Mouse (Mus musculus): ENCODE results near the gene Mlph.

The Mlph gene

DNA sequence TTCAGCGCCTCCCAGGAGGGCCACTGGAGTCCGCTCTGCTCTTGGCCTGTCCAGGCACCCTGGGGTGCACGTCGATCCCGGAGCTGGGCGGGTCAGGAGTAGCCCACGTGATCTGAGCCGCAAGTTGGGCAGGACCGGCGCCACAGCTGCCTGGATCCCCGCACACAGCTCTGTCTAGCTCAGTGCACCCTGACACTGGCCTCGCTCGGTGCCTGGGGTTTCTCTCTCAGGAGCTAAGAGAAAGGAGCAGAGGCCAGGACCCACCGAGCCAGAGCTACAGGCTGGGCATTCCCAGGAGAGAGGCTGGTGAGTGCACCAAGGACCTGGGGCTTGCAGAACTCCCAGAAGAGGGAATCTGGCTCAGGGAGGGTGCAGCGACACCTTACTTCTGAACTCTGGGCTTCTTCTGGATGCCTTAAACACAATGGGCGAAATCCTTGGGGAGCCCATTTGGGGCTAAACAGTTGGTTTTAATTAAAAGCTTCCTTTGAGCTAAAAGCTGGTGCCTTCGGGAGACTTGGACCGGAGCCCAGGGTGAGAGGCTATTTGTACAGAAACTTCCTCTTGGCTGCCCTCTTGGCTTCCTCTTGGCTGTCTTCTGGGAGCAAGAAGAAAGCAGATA is at the start of gene Mlph:
TSS of gene Mlph (plus strand) at position 138 of the 622 bp plus-strand sequence.
- DNase-seq (ENCODE audit: low spot score) = peak; percentile 43

DNA sequence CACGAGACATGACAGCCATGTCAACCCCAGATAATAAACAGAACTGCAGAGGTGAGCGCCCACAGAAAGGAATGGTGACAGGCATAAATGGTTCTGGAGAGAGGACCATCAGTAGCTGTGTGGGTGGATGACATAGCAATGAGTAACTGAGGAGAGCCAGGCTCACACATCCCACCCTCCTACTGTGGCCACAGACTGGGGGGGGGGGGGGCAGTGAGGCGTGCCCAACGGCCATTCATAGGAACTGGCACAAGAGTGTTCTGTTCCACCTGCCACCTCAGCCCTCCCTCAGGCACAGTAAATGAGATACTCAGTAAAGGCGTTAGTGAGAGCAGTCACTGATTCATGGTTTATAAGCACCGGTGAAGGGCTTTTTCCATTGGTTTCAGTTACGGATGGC is 48.2 kb upstream of the Mlph start:
- DNase-seq (ENCODE audit: low spot score) = no peak

DNA sequence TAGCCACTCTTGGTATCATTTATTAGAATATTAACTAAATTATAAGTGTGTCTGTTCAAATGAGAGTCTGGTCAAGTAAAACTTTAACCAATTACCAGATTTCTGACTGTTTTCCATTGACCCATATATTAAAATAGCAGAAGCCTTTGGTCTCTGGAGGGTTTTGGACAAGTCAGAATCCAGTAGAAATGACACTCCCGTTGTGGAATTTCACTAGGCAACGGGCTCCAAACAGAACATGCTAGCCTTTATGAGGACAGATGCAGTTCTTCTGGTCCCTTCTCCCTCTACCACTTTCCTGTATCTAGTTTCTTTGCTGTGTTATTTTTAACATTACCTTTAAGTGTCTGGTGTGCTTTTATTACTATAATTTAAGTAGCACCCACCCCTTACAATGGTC is 44.3 kb upstream of the Mlph start:
- no peak for DNase-seq (ENCODE audit: low spot score)

DNA sequence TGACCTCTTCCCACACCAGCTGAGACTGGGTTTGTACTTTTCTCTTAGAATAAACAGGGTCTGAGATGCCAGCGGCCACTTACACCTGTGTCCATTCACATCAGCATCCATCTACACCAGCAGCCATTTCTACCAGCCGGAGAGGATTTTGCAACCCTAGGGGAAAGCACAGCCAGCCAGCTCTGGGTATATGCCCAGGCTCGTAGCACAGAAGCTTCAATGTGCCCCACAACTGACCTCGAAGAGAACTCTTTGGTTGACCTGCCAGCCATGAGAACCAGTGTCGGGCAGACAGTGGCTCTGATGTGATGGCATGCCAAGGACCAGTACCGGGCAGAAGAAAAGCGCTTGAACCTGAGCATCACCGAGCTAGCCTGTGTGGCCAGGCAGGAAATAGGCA is 39.5 kb upstream of the Mlph start:
- no peak for DNase-seq (ENCODE audit: low spot score)

DNA sequence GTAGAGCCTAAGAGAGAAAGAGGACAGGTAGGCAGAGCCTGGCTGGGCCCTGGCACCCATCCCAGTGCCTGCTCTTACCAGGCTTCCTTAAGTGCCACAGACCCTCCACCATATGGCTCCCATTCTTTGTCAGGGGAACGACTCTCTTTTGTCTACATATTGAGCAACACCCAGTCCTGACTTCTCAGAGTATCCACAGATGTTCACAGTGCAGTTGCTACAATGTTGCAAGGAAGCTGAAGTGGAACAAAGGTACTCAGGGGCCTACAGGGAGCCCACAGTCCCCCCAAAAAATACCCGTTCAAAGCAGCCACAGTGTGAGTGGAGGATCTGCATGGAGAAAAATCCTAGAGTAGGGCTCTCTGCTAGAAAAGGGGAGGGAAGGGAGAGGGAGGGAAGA is 38.9 kb upstream of the Mlph start:
- no peak for DNase-seq (ENCODE audit: low spot score)

DNA sequence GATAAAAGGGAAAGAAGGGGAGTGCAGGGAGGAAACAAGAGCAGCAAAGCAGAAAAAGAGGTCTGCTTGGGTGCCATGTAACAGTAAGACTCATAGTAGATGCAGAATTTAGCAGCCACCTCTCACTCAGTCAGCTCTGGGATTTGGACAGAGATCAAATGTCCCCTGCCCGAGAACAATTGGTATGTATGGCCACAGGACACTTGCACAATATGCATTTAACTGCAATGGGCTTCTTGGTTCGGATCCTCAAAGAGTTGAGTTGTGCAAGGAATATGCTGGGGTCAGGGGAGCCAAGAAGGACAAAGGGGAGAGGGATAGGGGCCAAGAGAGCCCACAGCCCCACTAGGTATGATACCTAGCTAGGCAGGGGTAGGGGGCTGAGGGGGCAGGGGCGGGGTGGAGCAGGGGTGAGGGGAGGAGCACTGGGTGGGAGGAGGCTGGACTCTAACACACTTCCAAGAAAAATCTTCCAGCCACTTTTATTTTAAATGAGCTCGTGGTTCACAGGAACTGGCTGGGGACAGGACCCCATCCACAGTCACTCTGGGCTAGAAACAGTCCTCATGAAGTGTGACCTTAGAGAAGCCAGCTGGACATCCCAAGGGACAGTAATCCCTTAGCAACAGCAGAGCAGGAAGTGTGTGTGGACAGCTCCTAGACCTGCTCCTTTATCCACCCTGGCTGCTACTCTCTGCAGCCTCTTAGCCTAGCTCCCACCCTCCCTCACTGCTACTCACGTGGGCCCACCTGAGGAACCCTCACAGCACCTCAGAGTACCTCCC is 38.2 kb upstream of the Mlph start:
- no peak for DNase-seq (ENCODE audit: low spot score)

DNA sequence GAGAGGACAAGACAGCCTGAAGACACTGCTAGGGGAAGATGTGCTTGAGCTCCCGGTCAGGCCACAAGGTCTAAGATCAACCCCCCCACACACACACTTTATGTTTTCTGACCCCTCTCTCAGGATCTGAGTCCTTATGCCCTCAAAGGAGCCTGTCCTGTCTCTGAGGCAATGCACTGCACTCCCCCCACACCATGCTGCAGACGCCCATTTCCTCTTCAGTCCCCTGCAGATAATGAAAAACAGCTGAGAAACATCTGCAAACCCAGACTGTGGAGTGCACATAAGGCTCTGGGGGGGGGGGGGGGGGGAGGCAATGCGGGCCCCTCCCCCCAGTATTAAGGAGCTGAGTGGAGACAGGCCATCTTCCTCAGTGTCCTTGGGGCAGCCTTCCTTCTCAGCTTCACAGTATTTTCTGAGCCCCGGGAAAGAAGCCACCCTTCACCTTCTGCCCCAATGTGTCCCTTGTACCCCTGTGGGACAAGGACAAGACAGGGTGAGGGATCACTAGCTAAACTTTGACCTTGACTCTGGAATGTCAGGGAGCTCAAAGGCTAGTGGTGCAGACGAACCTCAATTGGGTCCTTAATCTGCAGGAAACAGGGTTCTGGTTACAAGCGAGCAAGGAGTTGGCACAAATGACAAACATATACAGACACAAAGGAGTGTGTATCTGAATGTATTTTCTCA is 29.0 kb upstream of the Mlph start:
- no peak for DNase-seq (ENCODE audit: low spot score)

DNA sequence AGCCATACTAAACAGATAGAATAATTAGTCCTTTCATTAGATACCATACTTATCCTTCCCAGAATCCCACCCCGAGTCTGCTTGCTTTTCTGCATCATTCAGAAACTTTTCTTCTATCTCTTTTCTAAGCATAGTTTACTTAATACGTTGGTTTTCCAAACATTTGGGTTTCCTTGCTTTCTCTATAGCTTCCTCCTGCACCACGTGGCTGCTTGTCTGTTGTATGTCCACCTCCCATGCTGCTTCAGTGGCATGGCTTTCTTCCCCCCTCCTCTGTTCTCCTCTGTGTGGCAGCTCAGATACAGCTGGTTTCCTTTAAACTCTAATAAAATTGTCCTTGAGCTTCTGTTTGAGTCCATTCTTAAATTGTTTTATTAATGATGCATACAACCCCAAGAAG is 20.4 kb upstream of the Mlph start:
- no peak for DNase-seq (ENCODE audit: low spot score)

DNA sequence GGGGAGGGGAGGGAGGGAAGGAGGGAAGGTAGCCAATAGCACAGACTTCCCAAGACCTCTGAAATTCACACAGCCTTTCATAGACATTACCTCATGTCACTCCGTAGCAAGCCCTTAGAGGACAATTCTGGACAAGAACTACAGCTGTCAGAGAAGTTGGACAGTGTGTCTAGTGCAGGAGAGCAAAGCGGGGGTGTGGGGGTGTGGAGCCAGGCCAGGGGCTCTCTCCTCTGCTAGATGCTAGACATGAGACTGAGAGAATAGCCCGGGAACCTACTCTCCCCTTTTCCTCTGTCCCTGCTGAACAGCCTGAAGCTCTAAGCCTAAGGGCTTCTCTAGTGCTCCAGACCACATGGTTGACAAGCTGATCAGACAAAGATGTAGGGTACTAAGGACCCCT is 19.9 kb upstream of the Mlph start:
- DNase-seq (ENCODE audit: low spot score) = no peak

DNA sequence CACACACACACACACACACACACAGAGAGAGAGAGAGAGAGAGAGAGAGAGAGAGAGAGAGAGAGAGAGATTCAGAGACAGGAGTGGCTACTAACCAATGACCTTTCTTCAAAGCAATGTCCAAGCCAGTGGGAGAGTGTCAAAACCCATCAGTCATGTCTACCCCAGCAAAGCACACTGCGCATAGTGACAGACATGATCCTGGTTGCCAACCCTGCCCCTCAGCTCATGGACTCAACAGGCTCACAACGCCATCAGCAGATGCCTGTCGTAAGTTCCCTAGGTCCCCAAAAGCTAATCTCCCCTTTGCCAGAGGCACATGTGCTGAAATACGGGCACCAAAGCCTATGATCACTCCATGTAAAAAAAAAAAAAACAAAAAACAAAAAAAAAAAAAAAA is 18.6 kb upstream of the Mlph start:
- no peak for DNase-seq (ENCODE audit: low spot score)

DNA sequence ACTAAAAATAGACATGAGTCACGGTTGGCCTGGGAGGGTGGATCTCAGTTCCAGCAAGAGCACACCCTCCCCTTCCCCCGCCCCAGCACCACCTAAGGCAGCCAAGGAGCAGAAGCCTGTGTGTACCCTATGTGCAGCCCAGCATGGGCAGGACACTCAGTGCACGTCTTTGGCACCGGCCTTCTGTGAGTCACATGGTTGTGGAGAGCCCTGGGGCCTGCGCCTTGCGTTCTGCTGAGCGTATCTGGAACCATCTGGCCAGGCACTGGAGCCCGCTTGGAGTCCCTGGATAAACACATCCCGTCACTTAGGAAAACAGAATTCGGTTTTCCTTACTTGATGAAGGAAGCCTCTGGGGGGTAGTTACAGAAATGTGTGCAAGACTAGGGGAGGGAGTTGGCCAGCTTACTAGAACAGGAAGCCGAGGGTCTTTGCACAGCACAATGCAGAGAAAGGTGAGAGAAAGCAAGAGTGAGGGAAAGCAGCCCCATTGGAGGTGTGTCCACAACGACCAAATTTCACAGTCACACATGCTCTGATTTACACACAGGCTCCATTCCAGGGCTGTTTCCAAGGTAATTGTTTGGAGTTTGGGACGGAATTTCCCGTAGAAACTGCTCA is 18.0 kb upstream of the Mlph start:
- peak; percentile 33 for DNase-seq (ENCODE audit: low spot score)

DNA sequence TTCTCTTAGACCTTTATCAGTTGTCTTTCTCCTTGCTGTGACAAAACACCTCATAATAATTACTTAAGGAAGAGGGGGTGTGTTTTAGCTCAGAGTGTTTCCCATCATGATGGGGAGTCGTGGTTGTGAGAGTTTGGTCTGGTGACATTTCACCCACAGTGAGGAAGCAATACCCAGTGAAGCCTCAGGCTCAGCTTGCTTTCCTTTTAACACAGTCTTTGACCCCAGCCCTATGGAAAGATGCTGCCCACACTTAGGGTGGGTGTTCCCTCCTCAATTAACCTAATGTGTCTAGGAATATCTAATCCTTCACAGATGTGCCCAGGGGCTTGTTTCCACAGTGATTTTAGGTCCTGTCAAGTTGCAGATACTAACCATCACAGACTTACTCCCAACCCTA is 16.9 kb upstream of the Mlph start:
- DNase-seq (ENCODE audit: low spot score) = no peak

DNA sequence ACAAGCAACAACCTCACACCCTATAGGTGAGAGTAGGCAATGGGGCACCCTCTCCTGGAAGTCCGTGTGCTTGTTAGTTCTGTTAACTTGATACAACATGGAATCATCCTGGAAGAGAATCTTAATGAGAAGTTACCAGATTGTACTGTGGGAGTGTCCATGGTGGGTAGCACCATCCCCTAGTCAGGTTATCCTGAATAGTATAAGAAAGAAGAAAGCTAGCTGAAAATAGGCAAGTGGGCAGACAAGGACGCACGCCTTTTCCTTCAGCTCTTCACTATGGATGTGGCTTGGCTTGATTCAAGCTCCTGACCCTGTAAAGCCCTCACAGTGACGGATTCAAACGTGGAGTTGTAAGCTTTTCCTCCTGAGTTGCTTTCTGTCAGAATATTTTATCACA is 15.1 kb upstream of the Mlph start:
- DNase-seq (ENCODE audit: low spot score) = no peak

DNA sequence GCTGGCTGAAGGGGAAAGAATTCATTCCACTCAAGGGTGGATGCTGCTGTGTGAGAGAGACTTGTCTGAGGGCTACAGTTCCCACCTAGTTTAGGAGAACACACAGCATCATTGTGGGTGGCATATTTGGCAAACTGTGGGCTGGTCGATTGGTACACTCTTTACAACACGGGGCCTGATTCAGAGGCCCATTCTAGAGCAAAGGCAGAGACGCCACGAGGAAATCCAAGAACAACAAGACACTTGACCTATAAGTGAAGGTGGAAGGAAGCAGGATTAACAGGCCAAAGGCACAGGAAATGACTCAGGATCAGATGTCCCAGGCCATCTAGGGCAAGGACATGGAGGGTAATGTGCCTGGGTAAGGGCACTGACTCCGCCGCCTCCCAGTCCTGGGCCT is 14.5 kb upstream of the Mlph start:
- DNase-seq (ENCODE audit: low spot score) = no peak

DNA sequence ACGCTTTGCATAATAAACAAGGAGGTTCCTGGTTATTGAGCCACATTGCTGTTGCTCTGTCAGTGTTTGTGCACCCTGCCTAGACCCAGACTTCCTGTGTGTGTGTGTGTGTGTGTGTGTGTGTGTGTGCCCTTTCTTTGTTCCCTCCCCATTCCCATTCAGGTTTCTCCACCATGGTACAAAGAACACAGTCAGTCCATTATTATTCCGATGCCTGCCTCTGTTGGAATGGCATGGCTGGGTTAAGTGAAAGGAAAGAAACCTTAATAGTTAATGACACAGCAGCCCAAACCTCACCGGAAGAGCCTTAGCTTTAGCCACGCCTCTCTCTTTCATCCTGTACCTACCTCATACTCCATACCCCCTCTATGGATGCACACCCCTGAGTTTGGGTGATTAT is 13.6 kb upstream of the Mlph start:
- no peak for DNase-seq (ENCODE audit: low spot score)

DNA sequence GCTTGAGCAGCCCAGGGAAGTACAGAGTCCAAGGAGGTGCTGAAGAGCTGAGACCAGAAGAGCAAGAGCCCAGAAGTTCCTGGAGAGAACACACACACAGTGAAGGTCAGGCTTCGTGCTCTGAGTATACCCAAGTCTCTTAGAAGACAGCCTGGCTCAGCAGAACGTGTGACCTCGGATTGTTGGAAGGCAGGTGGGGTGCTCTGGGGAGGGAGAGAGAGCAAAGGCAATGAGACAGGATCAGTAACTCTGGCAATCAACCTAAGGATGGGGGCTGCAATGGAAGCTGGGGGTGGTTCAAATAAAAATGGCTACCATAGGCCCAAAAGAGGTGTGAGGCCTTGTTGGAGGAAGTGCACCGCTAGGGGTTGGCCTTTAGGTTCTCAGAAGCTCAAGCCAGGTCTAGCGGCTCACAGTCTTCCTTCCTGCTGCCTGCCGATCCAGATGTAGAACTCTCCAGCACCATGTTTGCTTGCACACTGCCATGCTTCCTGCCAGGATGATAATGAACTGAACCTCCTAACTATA is 13.1 kb upstream of the Mlph start:
- DNase-seq (ENCODE audit: low spot score) = no peak

DNA sequence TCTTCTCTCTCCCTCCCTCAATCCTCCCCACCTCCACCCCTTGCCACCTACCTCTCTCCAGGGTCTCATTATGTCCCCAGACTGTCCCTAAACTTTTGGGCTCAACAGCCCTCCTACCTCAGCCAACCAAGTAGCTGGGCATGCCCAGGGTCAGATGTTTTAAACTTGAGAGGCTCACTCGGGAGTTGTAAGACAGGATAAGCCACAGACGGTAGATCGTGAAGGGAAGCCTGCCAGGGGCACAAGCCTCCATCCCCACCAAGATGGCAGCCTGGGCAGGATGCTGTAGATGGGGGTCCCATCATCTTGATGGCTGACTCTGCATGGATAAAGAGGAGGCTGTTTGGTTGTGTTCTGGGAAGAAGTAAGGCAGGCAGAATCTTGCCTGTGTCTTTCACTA is 12.1 kb upstream of the Mlph start:
- DNase-seq (ENCODE audit: low spot score) = no peak

DNA sequence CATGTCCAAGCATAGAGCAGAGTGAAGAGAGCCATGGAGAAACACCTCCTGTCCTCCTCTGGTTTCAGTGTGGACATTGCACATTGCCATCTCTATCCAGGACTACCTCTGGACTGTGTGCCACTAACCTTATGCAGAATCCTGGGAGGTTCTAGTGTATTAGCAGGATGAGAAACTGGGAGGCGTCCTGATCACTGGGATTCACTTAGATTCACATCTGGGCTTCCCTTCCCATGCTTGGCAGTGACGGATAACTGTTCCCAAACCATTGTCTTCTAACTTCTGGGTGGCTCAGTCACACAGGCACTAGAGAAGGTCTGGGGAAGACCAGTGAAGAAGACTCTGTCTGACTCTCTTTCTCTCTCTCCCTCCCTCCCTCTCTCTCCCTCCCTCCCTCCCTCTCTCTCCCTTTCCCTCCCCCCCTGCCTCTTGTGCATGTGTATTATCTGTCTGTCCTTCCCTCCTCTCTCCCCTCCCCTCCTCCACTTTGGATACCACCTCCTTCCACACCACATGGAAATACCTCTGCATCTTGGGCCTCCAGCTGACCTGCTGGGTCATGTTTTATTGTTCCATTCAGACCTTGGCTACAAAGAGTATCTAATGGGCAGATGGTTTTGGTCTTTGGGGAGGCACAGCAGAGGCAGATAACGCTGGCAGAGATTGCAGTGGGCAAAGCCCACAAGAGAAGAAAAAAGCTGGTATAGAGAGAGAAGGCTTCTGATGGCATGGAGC is 11.5 kb upstream of the Mlph start:
- DNase-seq (ENCODE audit: low spot score) = no peak

DNA sequence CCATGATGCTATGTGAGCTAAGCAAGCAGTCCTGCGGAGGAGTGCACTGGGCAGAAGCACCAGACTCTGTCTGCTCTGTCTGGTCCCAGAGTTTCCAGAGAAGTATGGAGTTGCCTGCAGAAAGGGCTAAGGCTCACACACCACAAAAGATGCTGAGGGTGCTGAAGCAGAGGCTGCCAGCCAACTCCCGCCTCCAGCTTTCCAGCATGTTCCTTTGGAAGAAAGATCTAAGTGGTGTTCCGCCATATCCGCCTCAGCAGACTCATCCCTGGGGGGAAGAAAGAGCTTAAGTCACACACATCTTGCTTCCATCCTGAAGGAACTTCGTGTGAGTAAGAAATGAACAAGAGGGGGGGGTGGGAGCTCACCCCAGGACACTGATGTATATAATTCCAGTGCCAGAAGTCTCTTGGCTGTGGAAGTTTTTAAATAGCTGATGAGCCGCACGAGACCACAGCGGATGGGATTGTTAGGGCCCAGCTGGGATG is 10.9 kb upstream of the Mlph start:
- DNase-seq (ENCODE audit: low spot score) = no peak

DNA sequence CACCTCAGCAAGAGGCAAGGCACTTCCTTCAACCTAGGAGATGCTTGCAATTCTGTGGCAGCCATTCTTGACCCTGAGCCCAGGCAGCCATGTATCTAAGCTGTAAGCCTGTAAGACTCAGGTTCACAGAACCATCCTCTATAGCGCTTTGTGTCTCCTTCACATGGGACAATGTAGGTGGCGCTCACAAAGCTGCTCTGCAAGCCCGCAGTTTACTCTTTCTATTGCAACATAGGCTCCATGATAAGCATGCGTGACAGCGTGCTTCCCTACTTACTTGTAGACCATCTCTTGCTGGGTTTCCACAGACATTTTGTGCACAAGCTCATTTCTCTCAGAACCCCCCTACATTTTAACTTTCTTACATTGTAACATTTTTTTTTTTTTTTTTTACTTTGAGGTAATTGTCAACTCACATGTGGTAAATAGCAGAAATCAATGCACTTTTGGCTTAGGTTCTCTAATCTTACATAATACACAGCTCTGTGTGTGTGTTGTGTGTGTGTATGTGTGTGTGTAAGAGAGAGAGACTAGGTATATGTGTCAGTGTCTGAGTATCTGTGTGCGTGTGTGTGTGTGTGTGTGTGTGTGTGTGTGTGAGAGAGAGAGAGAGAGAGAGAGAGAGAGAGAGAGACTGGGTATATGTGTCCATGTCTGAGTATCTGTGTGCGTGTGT is 10.0 kb upstream of the Mlph start:
- DNase-seq (ENCODE audit: low spot score) = no peak

DNA sequence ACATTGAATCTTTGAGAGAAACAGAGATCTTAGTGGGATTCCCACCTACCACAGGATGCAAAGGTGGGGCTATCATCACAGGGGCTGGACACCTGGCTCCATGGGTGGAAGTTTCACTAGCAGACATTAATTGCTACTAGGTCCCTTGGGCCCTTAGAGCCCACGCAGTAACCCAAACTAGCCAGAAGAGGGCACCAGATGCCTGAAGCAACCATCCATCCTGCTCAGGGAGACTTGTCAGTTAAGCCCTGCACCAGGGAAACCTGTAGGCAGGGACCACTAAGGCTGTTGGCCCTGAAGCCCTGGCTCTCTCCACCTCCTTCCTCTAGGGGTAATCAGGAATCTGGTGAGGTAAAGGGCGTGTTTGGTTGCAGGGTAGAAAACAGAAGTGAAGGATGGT is 8.5 kb upstream of the Mlph start:
- peak; percentile 47 for DNase-seq (ENCODE audit: low spot score)

All from urinary bladder, postnatal 25 days (tissue).